Mouse (Mus musculus): Measurements from ENCODE around the gene Dbp. TPM values are rescaled to one million over a fixed set of nuclear protein-coding genes. Genes with fewer than 3 reads are reported as not detected.

Dbp gene
- polyA plus RNA-seq, 1 experiment, result 26.2 TPM

- no peak for TF ChIP-seq MAX (IDR thresholded peaks at IDR 0.05; ENCODE audit: low read depth)
- TF ChIP-seq TCF3 (IDR thresholded peaks at IDR 0.05; ENCODE audit: insufficient read length, low read depth), result no peak
- TF ChIP-seq REST (IDR thresholded peaks at IDR 0.05; ENCODE audit: insufficient read depth, insufficient read length), result no peak
- TF ChIP-seq POLR2A (IDR thresholded peaks at IDR 0.05; ENCODE audit: insufficient read length, low read depth), result no peak
- Histone ChIP-seq H3ac (ENCODE audit: control insufficient read depth, insufficient read length) (no peak overlapping the region), H3K4me2 (ENCODE audit: low read depth) (no peak overlapping the region), H3K27me3 (ENCODE audit: control insufficient read depth, insufficient read depth, insufficient read length) (no peaks in the 10 kb centered on the region), H3K4me3 (no peak overlapping the region), H3K79me2 (ENCODE audit: control insufficient read depth, insufficient read depth) (no peaks in the 10 kb centered on the region), H3K36me3 (ENCODE audit: control insufficient read depth, insufficient read depth) (no peaks in the 10 kb centered on the region)
Measured at GRCm38 (mm10) chr7:45726419-45726818, 21.5 kb downstream of the Dbp start.

GRCm38 (mm10) chr7:45727625-45728024 is 22.7 kb downstream of the Dbp start:
- no peak for TF ChIP-seq TCF12 (IDR thresholded peaks at IDR 0.05; ENCODE audit: insufficient read depth, poor library complexity, severe bottlenecking)
- no peak for TF ChIP-seq POLR2AphosphoS2 (IDR thresholded peaks at IDR 0.05; ENCODE audit: insufficient read length, low read depth)
- no peak for TF ChIP-seq USF1 (IDR thresholded peaks at IDR 0.05; ENCODE audit: low read depth)
- no peak for TF ChIP-seq MAX (IDR thresholded peaks at IDR 0.05; ENCODE audit: low read depth)
- no peak for TF ChIP-seq E2F4 (IDR thresholded peaks at IDR 0.05; ENCODE audit: insufficient read depth)
- Histone ChIP-seq H3K79me2 (ENCODE audit: control insufficient read depth, insufficient read depth) (no peaks in the 10 kb centered on the region), H3K4me2 (ENCODE audit: low read depth) (no peak overlapping the region), H3K4me3 (no peak overlapping the region), H3K27me3 (ENCODE audit: control insufficient read depth, insufficient read depth, insufficient read length) (no peaks in the 10 kb centered on the region), H3K36me3 (ENCODE audit: control insufficient read depth, insufficient read depth) (no peaks in the 10 kb centered on the region), H3ac (ENCODE audit: control insufficient read depth, insufficient read length) (no peak overlapping the region)

GRCm38 (mm10) chr7:45730727-45731431 is 26.0 kb downstream of the Dbp start:
- no peak overlapping the region for H3K4me2 ChIP-seq (ENCODE audit: low read depth)
- H3K79me2 ChIP-seq (ENCODE audit: control insufficient read depth, insufficient read depth), result no peaks in the 10 kb centered on the region
- H3K4me3 ChIP-seq, result no peak overlapping the region
- H3K27me3 ChIP-seq (ENCODE audit: control insufficient read depth, insufficient read depth, insufficient read length), result no peaks in the 10 kb centered on the region
- H3K36me3 ChIP-seq (ENCODE audit: control insufficient read depth, insufficient read depth), result no peaks in the 10 kb centered on the region
- no peak overlapping the region for H3ac ChIP-seq (ENCODE audit: control insufficient read depth, insufficient read length)
- TF ChIP-seq USF1 (IDR thresholded peaks at IDR 0.05; ENCODE audit: low read depth) (no peak), POLR2AphosphoS2 (IDR thresholded peaks at IDR 0.05; ENCODE audit: insufficient read length, low read depth) (peak; percentile 7)

- Histone ChIP-seq H3K4me3 (no peak overlapping the region), H3K79me2 (ENCODE audit: control insufficient read depth, insufficient read depth) (no peaks in the 10 kb centered on the region), H3K36me3 (ENCODE audit: control insufficient read depth, insufficient read depth) (no peaks in the 10 kb centered on the region), H3ac (ENCODE audit: control insufficient read depth, insufficient read length) (no peak overlapping the region), H3K27me3 (ENCODE audit: control insufficient read depth, insufficient read depth, insufficient read length) (no peaks in the 10 kb centered on the region), H3K4me2 (ENCODE audit: low read depth) (no peak overlapping the region)
- TF ChIP-seq USF1 (IDR thresholded peaks at IDR 0.05; ENCODE audit: low read depth), result no peak
- no peak for TF ChIP-seq POLR2AphosphoS2 (IDR thresholded peaks at IDR 0.05; ENCODE audit: insufficient read length, low read depth)
- no peak for TF ChIP-seq CEBPB (IDR thresholded peaks at IDR 0.05; ENCODE audit: insufficient read depth, poor library complexity, severe bottlenecking)
- no peak for TF ChIP-seq E2F4 (IDR thresholded peaks at IDR 0.05; ENCODE audit: insufficient read depth)
- no peak for TF ChIP-seq MAX (IDR thresholded peaks at IDR 0.05; ENCODE audit: low read depth)
Measured at GRCm38 (mm10) chr7:45733477-45733876, 28.6 kb downstream of the Dbp start.

GRCm38 (mm10) chr7:45739162-45739763 is 34.4 kb downstream of the Dbp start:
- H3K79me2 ChIP-seq (ENCODE audit: control insufficient read depth, insufficient read depth), result no peaks in the 10 kb centered on the region
- TF ChIP-seq MAX (IDR thresholded peaks at IDR 0.05; ENCODE audit: low read depth) (no peak), MYOD1 (IDR thresholded peaks at IDR 0.05; ENCODE audit: control insufficient read depth in 1 of 3, insufficient read length in 2 of 3, low read depth in 2 of 3) (no peak), TCF3 (IDR thresholded peaks at IDR 0.05; ENCODE audit: insufficient read length, low read depth) (no peak), E2F4 (IDR thresholded peaks at IDR 0.05; ENCODE audit: insufficient read depth) (no peak), SRF (IDR thresholded peaks at IDR 0.05; ENCODE audit: control insufficient read depth, insufficient read length, low read depth) (no peak), POLR2AphosphoS2 (IDR thresholded peaks at IDR 0.05; ENCODE audit: insufficient read length, low read depth) (no peak)
- H3K36me3 ChIP-seq (ENCODE audit: control insufficient read depth, insufficient read depth), result no peaks in the 10 kb centered on the region
- no peaks in the 10 kb centered on the region for H3K27me3 ChIP-seq (ENCODE audit: control insufficient read depth, insufficient read depth, insufficient read length)
- H3K4me2 ChIP-seq (ENCODE audit: low read depth), result no peak overlapping the region
- no peak overlapping the region for H3K4me3 ChIP-seq
- H3ac ChIP-seq (ENCODE audit: control insufficient read depth, insufficient read length), result no peak overlapping the region

- Histone ChIP-seq H3ac (ENCODE audit: control insufficient read depth, insufficient read length) (no peak overlapping the region), H3K4me3 (no peak overlapping the region)
- no peak for TF ChIP-seq MYOD1 (IDR thresholded peaks at IDR 0.05; ENCODE audit: control insufficient read depth in 1 of 3, insufficient read length in 2 of 3, low read depth in 2 of 3)
- TF ChIP-seq TCF3 (IDR thresholded peaks at IDR 0.05; ENCODE audit: insufficient read length, low read depth), result no peak
Measured at GRCm38 (mm10) chr7:45739820-45740219, 34.9 kb downstream of the Dbp start.

More at GRCm38 (mm10) chr7:45739820-45740219, 34.9 kb downstream of the Dbp start:
- Histone ChIP-seq H3K79me2 (ENCODE audit: control insufficient read depth, insufficient read depth) (no peaks in the 10 kb centered on the region), H3K36me3 (ENCODE audit: control insufficient read depth, insufficient read depth) (no peaks in the 10 kb centered on the region), H3K27me3 (ENCODE audit: control insufficient read depth, insufficient read depth, insufficient read length) (no peaks in the 10 kb centered on the region), H3K4me2 (ENCODE audit: low read depth) (no peak overlapping the region)

All from myocyte (in vitro differentiated cells).